Mouse (Mus musculus) stomach, postnatal 0 days (tissue): ENCODE measurements around the gene Xpo4.

Experiments used
- CTCF ChIP-seq: IDR thresholded peaks from 2 replicates; pipeline ENCODE4 v1.5.1; 2016; ENCODE audit warnings: antibody characterized with exemption, low read depth, mild to moderate bottlenecking, moderate library complexity
- EP300 ChIP-seq: optimal IDR thresholded peaks from 2 replicates; pipeline ENCODE3; 2016; ENCODE audit warnings: antibody characterized with exemption

GRCm38 (mm10) chr14:57707100-57707893 lies 42.1 kb upstream of the Xpo4 start:
- TF ChIP-seq CTCF (no peak), EP300 (no peak)
